Mouse (Mus musculus): ENCODE results near the gene Akp3.

Gene Akp3

DNA sequence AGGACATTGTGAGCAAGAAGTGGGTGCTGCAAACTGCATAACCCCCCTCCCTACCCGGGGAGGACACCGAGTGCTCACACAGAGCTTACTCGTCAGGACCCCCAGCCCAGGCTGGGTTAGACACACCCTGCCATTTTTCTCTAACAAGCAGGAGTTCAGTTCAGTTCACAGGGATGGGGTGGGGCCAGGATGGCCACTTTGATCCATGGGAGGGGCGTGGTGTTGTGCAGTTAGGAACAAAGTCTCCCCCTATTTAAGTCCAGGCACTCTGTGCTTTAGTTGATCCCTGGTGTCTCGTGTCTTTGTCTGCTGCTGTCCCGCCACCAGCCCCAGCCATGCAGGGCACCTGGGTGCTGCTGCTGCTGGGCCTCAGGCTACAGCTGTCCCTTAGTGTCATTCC is at the start of gene Akp3:
Gene Akp3 (plus strand): TSS at position 301 of the 400 bp plus-strand sequence.
- no peak for DNase-seq

DNA sequence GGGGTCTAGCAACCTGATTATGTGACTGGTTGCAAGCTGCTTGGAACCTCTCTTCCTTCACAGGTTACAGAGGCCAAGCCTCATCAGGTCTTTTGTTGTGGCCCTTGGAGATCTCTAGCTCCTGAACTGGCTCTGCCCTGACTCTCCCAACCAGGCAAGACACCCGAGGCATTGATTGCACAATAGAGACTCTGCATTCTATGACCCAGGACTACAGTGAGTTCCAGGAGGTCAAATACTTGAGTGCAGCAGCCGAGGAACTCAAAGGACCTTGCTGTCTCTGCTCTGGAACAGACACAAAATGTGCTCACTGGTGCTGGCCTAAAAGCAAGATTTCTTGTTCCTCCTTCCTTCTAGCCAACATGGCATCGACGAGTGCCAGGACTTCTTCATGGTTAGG is 38.6 kb upstream of the Akp3 start:
- DNase-seq: no peak

- no peak for DNase-seq
Observed at GRCm38 (mm10) chr1:87086964-87087363, 37.8 kb upstream of the Akp3 start.

- DNase-seq: no peak
Observed at GRCm38 (mm10) chr1:87089251-87089650, 35.5 kb upstream of the Akp3 start.

DNA sequence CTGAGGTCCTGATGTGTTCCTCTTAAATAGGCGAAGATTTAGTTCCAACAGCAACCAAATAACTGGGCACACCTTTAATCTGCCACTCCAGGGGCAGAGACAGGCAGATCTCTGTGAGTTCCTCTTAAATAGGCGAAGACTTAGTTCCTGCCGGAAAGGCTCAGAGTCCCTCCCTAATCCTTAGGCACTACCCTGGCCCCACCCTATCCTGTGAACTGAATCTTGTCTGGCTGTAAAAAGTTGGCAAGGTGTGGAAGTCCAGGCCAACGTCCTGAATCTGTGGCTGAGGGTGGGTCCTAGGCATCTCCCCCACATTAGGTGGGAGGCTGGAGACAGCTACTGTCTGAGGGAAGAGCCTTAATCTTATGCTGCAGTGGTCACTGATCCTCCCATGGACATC is 34.9 kb upstream of the Akp3 start, which contains the start of gene Alppl2:
Gene Alppl2 (minus strand): TSS at position 101 of the 400 bp plus-strand sequence.
- DNase-seq: no peak

GRCm38 (mm10) chr1:87095642-87096041 is 29.1 kb upstream of the Akp3 start:
- DNase-seq: no peak

DNA sequence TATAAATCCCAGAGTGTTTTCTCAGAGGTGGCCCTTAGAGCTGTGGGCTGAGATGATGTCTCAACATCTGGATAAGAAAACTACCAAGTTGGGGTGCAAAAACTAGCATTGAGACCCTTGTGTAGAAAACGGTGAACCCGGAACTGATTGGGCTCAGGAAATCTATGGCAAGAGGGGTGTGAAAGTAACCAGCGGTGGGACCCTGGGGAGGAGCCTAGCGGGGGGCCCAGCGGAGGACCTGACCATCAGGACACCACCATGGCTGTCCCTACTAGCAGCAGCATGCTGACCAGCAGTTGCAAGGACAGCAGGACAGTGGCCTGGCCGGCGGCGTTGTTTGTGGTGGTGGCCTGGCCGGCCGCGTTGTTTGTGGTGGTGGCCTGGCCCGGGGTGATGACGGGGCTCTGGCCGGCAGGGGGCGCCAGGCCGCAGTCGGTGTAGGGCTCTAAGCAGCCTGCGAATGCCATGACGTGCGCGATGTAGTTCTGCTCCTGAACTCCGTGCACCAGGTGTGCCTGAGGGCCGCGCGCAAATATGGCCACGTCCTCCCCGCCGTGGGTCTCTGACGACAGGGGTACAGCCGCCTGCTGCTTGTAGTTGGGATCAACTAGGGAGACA is 26.3 kb upstream of the Akp3 start:
- DNase-seq: peak; percentile 67 to 74

- no peak for DNase-seq
Observed at GRCm38 (mm10) chr1:87101411-87101810, 23.4 kb upstream of the Akp3 start, which contains the start of gene Alpi. Gene Alpi (minus strand): TSS chr1:87101606.

- no peak for DNase-seq
Observed at GRCm38 (mm10) chr1:87102114-87102513, 22.7 kb upstream of the Akp3 start.

DNA sequence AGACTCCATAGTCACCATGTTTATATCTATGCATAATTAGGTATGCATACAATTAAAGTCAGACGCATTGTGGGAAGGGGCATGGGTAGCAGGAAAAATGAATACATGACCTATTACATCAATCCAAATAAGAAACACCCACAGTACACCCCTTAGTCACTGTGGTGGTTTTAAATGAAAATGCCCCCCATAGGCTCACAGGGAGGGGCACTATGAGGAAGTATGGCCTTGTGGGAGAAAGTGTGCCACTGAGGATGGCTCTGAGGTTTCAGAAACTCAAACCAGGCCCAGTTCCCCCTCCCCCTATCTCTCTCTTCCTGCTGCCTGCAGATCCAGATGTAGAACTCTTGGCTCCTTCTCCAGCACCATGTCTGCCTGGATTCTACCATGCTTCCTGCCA is 20.8 kb upstream of the Akp3 start:
- no peak for DNase-seq

DNA sequence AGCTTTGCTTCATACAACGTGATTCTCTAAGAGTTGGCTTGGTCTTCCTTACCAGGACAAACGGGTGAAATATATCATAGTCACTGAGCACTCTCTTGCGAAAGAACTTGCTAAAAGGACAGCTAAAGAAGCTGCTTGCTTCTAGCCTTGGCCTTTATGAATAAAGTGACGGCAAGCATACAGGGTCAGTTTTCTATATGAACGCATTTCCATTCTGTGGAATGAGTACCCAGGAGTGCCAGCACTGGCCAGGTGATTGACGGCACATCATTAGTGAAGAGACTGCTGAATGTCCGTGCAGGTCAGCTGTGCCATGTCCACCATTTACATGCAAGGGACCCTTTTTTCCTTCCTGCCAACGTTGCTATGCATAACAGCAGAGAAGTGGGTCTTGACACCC is 18.2 kb upstream of the Akp3 start:
- DNase-seq: no peak

GRCm38 (mm10) chr1:87108564-87108963 is 16.2 kb upstream of the Akp3 start:
- no peak for DNase-seq

DNA sequence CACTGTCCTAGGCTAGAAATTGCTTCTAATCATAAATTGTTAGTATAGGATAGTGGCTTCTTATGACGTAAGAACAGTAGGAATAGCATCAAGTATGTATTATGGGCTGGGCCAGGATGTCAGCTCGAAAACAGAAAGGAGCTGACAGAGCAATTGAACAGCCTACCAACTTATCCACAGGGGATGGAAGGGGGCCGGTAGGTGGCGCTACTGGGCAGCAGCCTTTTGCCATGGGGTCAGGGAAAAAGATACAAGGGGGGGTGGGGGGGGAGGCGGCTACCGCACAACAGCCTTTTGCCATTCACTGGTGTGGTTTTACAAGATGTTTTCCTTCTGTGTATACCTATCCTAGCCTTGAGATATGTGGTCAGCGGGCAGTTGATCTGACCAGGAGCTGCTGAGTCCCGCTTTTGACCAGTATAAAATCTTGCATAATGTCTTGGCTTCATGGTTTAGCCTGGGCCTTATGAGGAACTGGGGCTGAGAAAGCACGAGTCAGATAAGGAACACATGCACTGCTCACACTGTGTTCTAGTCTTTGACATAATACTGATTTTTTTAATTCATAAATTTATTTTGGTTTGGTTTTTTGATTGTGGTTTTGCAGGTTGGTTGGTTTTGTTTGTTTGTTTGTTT is 12.9 kb upstream of the Akp3 start:
- peak; percentile 29 to 69 for DNase-seq

GRCm38 (mm10) chr1:87114784-87115183 is 10.0 kb upstream of the Akp3 start:
- no peak for DNase-seq

DNA sequence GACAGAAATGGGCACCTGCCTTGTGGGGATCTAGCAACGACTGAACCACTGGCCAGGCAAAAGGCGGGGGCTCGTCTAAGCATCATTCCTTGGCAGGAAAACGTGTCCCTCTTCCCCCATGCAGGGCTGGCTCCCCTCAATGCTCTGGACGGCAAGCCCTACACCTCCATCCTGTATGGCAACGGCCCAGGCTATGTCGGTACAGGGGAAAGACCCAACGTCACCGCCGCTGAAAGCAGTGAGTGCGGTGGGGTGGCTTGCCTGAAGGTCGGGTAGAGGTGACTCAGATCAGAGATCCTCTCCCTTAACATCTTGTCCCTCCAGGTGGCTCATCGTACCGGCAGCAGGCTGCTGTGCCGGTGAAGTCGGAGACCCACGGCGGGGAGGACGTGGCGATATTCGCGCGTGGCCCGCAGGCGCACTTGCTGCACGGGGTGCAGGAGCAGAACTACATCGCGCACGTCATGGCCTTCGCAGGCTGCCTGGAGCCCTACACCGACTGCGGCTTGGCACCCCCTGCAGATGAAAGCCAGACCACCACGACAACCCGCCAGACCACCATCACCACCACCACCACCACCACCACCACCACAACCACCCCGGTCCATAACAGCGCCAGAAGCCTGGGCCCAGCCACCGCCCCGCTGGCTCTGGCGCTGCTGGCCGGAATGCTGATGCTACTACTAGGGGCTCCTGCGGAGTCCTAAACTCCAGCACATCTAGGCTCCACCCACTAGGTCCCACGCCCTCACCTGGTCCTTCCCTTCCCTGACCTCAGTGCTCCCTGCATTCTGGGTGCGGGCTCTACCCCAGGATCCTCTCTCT is 2.6 kb downstream of the Akp3 start:
- peak; percentile 27 to 37 for DNase-seq

- no peak for DNase-seq
Observed at GRCm38 (mm10) chr1:87131803-87132202, 7.0 kb downstream of the Akp3 start.

- DNase-seq: no peak
Observed at GRCm38 (mm10) chr1:87141550-87141949, 16.8 kb downstream of the Akp3 start.

DNA sequence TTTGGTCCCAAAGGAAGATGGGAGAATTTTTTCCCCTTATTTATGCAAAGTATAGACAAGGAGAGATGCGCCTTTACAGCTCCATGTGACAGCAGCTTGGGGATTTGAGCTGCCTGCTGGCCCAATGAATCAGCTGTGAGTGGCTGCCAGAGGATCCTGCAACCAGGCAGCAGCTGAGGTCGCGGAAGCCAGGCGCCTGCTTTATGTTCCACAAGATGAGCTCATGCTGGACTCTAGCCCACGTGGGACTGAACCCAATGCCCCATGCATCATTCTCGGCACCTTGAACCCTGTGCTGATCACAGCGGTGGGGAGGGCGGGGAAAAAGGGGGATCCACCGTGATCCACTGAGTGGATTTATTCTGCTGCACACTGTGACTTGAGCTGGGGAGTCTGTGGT is 17.7 kb downstream of the Akp3 start:
- DNase-seq: peak in 1 of 2 experiments; percentile 59

GRCm38 (mm10) chr1:87143141-87143540 is 18.4 kb downstream of the Akp3 start:
- no peak for DNase-seq

- DNase-seq: no peak
Observed at GRCm38 (mm10) chr1:87149422-87149821, 24.6 kb downstream of the Akp3 start.

DNA sequence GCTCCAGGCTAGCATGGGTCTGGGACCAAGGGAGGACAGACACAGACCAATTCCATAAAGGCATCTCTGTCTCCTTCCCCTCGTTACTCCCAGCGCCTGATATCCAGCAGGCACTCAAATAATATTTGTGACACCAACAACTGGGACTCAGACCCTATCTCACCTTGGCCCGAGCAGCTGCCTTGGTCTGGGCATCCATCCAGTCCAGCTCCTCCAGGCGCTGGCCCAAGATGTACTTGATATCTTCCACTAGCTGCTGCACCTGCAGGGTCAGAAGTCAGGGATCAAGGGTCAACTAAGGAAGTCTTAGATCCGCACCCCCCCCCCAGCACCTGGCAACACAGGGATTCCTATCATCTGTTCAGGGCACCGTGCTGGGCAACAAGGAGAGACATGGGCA is 26.5 kb downstream of the Akp3 start:
- no peak for DNase-seq

- no peak for DNase-seq
Observed at GRCm38 (mm10) chr1:87153776-87154500, 29.2 kb downstream of the Akp3 start.

GRCm38 (mm10) chr1:87154501-87155120 is 29.8 kb downstream of the Akp3 start:
- DNase-seq: no peak
